Mouse (Mus musculus): ENCODE measurements around the gene Naif1.

GRCm38 (mm10) chr2:32502843-32503242 is 52.6 kb downstream of the Naif1 start:
- no peak for TF ChIP-seq RAD21 (IDR thresholded peaks at IDR 0.05; ENCODE audit: low read depth, low read length)
- no peak for TF ChIP-seq USF1 (IDR thresholded peaks at IDR 0.05; ENCODE audit: low read depth, low read length)
- no peak for TF ChIP-seq ZMIZ1 (IDR thresholded peaks at IDR 0.05; ENCODE audit: low read depth, low read length)
- TF ChIP-seq ZNF384 (IDR thresholded peaks at IDR 0.05; ENCODE audit: low read depth, low read length) = no peak
- TF ChIP-seq CTCF (conservative IDR thresholded peaks at IDR 0.05 in 1 of 2, IDR thresholded peaks at IDR 0.05 in 1 of 2; ENCODE audit: low read depth in 2 of 2, low read length in 2 of 2) = no peak
- no peak for TF ChIP-seq CHD2 (IDR thresholded peaks at IDR 0.05; ENCODE audit: low read length)
- no peak for TF ChIP-seq MAFK (IDR thresholded peaks at IDR 0.05; ENCODE audit: insufficient replicate concordance, low read length)
- no peak for TF ChIP-seq POLR2A (IDR thresholded peaks at IDR 0.05; ENCODE audit: low read depth, low read length)
- TF ChIP-seq GABPA (IDR thresholded peaks at IDR 0.05; ENCODE audit: insufficient replicate concordance, low read depth, low read length) = no peak
- TF ChIP-seq UBTF (IDR thresholded peaks at IDR 0.05; ENCODE audit: low read depth, low read length) = no peak

Measured in CH12.LX (cell line).